Mouse (Mus musculus) brain, embryonic 14.5 days (tissue): ENCODE data around the gene Fam117b.

Source experiments
- CTCF ChIP-seq: fragments of 200-500 bp; IDR thresholded peaks from 2 replicates; pipeline ENCODE4 v1.5.1; 2012; ENCODE audit warnings: inconsistent platforms, mild to moderate bottlenecking, moderate library complexity, borderline replicate concordance; ENCODE audit not compliant: insufficient read depth, insufficient read length; ENCODE audit errors: extremely low read depth
- POLR2A ChIP-seq: fragments of 200-500 bp; IDR thresholded peaks from 2 replicates; pipeline ENCODE4 v1.6.1; 2012; ENCODE audit warnings: mild to moderate bottlenecking, inconsistent platforms, borderline replicate concordance; ENCODE audit not compliant: poor library complexity, insufficient read depth, insufficient read length, severe bottlenecking; ENCODE audit errors: extremely low read depth

- TF ChIP-seq POLR2A (no peak), CTCF (no peak)
These were observed 20.2 kb downstream of the Fam117b start for GRCm38 (mm10) chr1:59932991-59933390.
